Mouse (Mus musculus) heart, embryonic 14.5 days (tissue): Measurements from ENCODE around the gene Enthd1. TPM values are rescaled to one million over a fixed set of nuclear protein-coding genes. Genes with fewer than 3 reads are reported as not detected.

Experiments
- ATAC-seq: fragments of 200-750 bp; cut with Nextera tagmentation; 2 replicates; pipeline ENCODE4 v1.8.0; 2017; ENCODE audit warnings: low read depth, moderate TSS enrichment; ENCODE audit not compliant: insufficient number of reproducible peaks, insufficient read depth, low FRiP score
- H3K27ac ChIP-seq, 2 experiments: fragments of 200-500 bp in 1 of 2; fragments of 300-500 bp in 1 of 2; sonication (generic) in 1 of 2; replicated peaks in 1 of 2; 2 replicates each; pipeline ENCODE4 v1.5.1; 2012 to 2014; ENCODE audit warnings: low read depth in 2 of 2, low read length in 2 of 2, control low read depth in 1 of 2, mild to moderate bottlenecking in 1 of 2, mixed read lengths in 1 of 2; ENCODE audit not compliant: control insufficient read depth in 1 of 2, insufficient read depth in 1 of 2
- H3K27me3 ChIP-seq: fragments of 300-500 bp; sonication (generic); 2 replicates; pipeline ENCODE4 v1.6.1; 2014; ENCODE audit warnings: mild to moderate bottlenecking, low read length, control low read depth; ENCODE audit not compliant: control insufficient read depth, insufficient read depth
- H3K36me3 ChIP-seq: fragments of 300-500 bp; sonication (generic); 2 replicates; pipeline ENCODE4 v1.6.1; 2014; ENCODE audit warnings: mild to moderate bottlenecking, control low read depth, low read length, mixed read lengths; ENCODE audit not compliant: control insufficient read depth, insufficient read depth
- H3K4me1 ChIP-seq, 2 experiments: fragments of 200-500 bp in 1 of 2; fragments of 300-500 bp in 1 of 2; sonication (generic) in 1 of 2; 2 replicates each; pipeline ENCODE4 v1.6.1; 2012 to 2014; ENCODE audit warnings: low read length in 2 of 2, control low read depth in 1 of 2, mixed read lengths in 1 of 2; ENCODE audit not compliant: control insufficient read depth in 2 of 2, insufficient read depth in 2 of 2
- H3K4me2 ChIP-seq: fragments of 300-500 bp; sonication (generic); 2 replicates; pipeline ENCODE4 v1.6.1; 2014; ENCODE audit warnings: mild to moderate bottlenecking, low read length
- H3K4me3 ChIP-seq, 2 experiments: fragments of 200-500 bp in 1 of 2; fragments of 300-500 bp in 1 of 2; sonication (generic) in 1 of 2; 2 replicates each; pipeline ENCODE4 v1.5.1; 2012 to 2014; ENCODE audit warnings: low read length in 2 of 2, mild to moderate bottlenecking in 2 of 2, control low read depth in 1 of 2, low read depth in 1 of 2, moderate library complexity in 1 of 2; ENCODE audit not compliant: control insufficient read depth in 1 of 2, insufficient read depth in 1 of 2
- H3K9ac ChIP-seq: fragments of 300-500 bp; sonication (generic); 2 replicates; pipeline ENCODE4 v1.6.1; 2014; ENCODE audit warnings: mild to moderate bottlenecking, low read length
- H3K9me3 ChIP-seq: fragments of 300-500 bp; sonication (generic); 2 replicates; pipeline ENCODE4 v1.6.1; 2016; ENCODE audit warnings: low read length, control low read depth; ENCODE audit not compliant: control insufficient read depth
- WGBS: fragments of 180-500 bp; shearing (Covaris S2); extraction: QIAGEN DNeasy Blood & Tissue Kit; methylation state at CpG from one replicate; pipeline ENCODE4 v1.1.7; 2014; 5-methylcytosine and 5-hydroxymethylcytosine counted together
- polyA plus RNA-seq: library from polyadenylated mRNA; unstranded; fragments of >200 nt; fragmentation: Nextera tagmentation; extraction: Ambion mirVana; gene quantifications from 2 replicates; pipeline ENCODE4 v1.2.1, GENCODE M21; 2014

Gene Enthd1
- polyA plus RNA-seq: not detected in 2 replicates

DNA sequence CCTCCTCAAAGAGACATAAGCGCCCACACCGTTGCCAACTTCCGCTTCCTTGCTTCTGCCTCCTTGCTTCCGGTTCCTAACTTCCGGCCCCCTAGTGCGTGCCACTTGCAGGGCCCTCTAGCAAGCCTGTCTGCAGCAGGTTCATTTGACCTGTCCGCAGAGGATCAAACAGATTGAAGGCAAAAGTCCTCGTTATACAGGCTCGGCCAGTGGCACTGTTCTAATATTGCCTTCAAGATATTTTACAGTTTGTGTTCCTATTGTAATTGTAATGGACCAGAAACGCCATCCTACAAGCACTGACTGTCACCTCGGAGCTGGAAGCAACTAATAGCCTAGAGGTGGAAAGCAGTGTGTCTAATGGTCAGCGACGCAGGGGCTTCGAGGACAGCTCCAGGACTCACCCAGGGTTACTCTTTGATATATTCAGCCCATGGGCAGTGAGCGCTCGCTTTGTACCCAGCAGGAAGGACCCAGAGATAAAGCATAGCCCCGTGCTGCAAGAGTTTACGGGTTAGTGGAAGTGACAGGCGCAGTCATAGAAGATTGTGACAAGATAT lies at the start of gene Enthd1:
TSS of gene Enthd1 (minus strand) at position 51 of the 560 bp plus-strand sequence.
- Histone ChIP-seq H3K36me3 (no peaks in the 10 kb centered on the region), H3K9ac (no peak within 1 kb of the TSS), H3K27me3 (peaks cover 22% of the 10 kb centered on the region), H3K4me1 (peaks cover 1 to 8% of the 10 kb centered on the region in 2 experiments), H3K9me3 (no peaks in the 10 kb centered on the region), H3K4me3 (no peak within 1 kb of the TSS), H3K4me2 (no peak within 1 kb of the TSS), H3K27ac (no peak within 1 kb of the TSS)
- no peak for ATAC-seq
- WGBS: 73% methylated on average over 19 of the region's 19 CpGs

DNA sequence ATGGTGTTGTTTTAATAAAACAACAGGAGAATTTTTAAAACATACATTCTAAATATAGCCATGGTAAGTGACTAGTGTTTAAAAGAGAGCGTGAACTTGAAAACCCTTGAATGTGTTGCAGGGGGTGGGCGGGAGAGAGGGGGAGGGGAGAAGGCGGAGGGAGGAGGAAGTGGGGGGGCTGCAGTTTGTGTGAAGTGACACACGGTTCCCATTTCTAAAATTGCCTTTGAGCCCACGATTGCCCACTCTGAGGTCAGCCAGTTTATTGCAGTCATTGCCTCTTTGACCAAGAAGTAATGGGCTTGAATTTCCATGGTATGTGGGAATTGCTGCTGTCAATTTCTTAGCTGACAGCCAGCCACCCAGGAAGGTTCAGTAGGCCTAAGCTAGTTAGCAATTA lies 48.9 kb upstream of the Enthd1 start:
- H3K4me3 ChIP-seq: no peak overlapping the region
- H3K4me2 ChIP-seq: no peak overlapping the region
- no peaks in the 10 kb centered on the region for H3K9me3 ChIP-seq
- ATAC-seq: no peak
- H3K4me1 ChIP-seq: peaks cover 5% of the 10 kb centered on the region in 2 experiments; a peak in 2 of 4 replicates
- 52% methylated on average over 5 of the region's 5 CpGs for WGBS
- no peak overlapping the region for H3K27ac ChIP-seq
- H3K36me3 ChIP-seq: no peaks in the 10 kb centered on the region
- H3K27me3 ChIP-seq: peaks cover 12% of the 10 kb centered on the region
- H3K9ac ChIP-seq: no peak overlapping the region

DNA sequence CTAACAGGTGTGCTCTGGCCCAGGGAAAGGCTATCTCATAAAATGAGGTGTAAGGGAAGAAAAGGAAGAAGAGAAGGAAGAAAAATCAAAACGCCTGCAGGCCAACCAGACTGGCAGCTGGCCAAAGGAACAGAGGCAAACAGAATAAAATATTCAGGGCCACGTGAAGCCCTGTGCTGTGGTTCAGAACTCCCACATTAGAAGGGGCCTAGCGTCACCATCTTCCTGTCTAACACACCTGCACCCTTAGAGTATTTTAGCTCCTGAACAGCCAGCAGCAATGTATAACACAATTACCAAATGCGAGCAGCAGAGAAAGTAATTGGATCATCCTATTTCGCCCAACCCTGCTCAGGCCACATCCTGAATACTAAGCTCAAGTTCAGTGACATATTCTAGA lies 46.5 kb upstream of the Enthd1 start:
- ATAC-seq: no peak
- Histone ChIP-seq H3K4me1 (peaks cover 5% of the 10 kb centered on the region in 2 experiments; a peak in 2 of 4 replicates), H3K4me2 (no peak overlapping the region), H3K9ac (no peak overlapping the region), H3K27ac (no peak overlapping the region), H3K4me3 (no peak overlapping the region), H3K27me3 (peaks cover 9% of the 10 kb centered on the region; the same call in 1 of the 2 replicates), H3K9me3 (no peaks in the 10 kb centered on the region), H3K36me3 (no peaks in the 10 kb centered on the region)
- 79% methylated on average over 5 of the region's 5 CpGs for WGBS

DNA sequence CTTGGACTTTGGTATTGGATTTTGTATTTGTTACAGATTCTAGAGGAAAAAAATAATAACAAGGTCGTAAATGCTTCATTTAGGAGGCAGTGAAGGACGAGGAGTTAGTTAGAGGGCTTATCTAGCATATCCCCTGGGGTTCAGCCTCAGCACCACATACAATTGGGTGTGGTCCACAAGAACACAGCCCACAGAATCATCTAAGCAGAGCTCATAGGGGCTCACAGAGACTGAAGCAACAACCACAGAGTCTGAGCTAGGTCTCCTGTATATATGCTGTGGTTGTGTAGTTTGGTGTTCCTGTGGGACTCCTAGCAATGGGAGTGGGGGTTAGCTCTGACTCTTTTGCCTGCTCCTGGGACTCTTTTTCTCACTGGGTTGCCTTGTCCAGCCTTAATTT lies 45.4 kb upstream of the Enthd1 start:
- H3K27me3 ChIP-seq: peaks cover 5% of the 10 kb centered on the region; the same call in 1 of the 2 replicates
- no peak for ATAC-seq
- H3K4me2 ChIP-seq: no peak overlapping the region
- H3K27ac ChIP-seq: no peak overlapping the region
- no peaks in the 10 kb centered on the region for H3K9me3 ChIP-seq
- 64% methylated on average over 2 of the region's 2 CpGs for WGBS
- no peak overlapping the region for H3K9ac ChIP-seq
- no peak overlapping the region for H3K4me3 ChIP-seq
- no peaks in the 10 kb centered on the region for H3K36me3 ChIP-seq
- H3K4me1 ChIP-seq: peaks cover 0 to 3% of the 10 kb centered on the region in 2 experiments; a peak in 1 of 4 replicates

DNA sequence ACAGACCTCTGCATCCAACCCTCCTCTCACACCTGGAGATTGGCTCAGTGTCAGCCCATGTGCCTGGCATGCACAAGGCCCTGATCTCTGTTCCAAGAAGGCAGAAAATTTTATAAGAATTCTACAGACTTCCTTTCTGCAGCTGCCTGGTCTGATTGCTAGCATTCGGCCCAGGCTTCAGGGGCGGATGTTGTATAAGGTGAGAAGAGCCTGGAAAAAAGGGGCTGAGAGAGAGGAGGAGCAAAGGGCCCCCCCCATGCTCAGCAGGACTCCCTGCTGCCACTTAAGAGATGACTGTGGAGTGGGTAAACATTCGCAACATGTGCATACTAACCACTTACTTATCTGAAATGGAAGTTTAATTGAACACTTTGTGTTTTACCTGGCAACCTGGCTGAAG lies 43.0 kb upstream of the Enthd1 start:
- H3K27ac ChIP-seq: no peak overlapping the region
- H3K4me2 ChIP-seq: no peak overlapping the region
- H3K36me3 ChIP-seq: no peaks in the 10 kb centered on the region
- no peak overlapping the region for H3K9ac ChIP-seq
- no peak for ATAC-seq
- H3K4me1 ChIP-seq: no peaks in the 10 kb centered on the region
- no peaks in the 10 kb centered on the region for H3K27me3 ChIP-seq
- no peaks in the 10 kb centered on the region for H3K9me3 ChIP-seq
- 64% methylated on average over 3 of the region's 3 CpGs for WGBS
- no peak overlapping the region for H3K4me3 ChIP-seq

DNA sequence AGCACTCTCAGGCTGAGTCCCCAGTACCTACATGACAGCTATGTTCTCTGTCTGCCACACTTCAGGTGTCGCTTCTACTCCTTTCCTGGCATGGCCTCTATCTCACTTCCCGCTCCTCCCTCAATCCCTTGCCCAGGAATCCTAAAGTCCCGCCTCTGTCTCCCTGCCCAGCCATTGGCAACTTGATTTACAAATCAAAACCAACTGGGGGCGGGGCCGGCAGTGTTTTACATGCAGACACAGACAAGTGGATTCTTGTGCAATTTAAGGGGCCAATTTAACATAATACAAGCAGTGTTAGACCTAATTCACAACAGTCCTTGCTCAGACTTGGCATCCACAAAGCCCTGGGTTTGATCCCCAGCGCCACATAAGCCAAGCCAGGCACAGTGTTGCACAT lies 39.1 kb upstream of the Enthd1 start:
- no peaks in the 10 kb centered on the region for H3K27me3 ChIP-seq
- no peak overlapping the region for H3K9ac ChIP-seq
- WGBS: 79% methylated on average over 6 of the region's 6 CpGs
- no peaks in the 10 kb centered on the region for H3K36me3 ChIP-seq
- peaks cover 4 to 8% of the 10 kb centered on the region in 2 experiments; a peak in 3 of 4 replicates for H3K4me1 ChIP-seq
- no peak overlapping the region for H3K4me3 ChIP-seq
- no peak overlapping the region for H3K27ac ChIP-seq
- ATAC-seq: no peak
- H3K4me2 ChIP-seq: no peak overlapping the region
- H3K9me3 ChIP-seq: no peaks in the 10 kb centered on the region

DNA sequence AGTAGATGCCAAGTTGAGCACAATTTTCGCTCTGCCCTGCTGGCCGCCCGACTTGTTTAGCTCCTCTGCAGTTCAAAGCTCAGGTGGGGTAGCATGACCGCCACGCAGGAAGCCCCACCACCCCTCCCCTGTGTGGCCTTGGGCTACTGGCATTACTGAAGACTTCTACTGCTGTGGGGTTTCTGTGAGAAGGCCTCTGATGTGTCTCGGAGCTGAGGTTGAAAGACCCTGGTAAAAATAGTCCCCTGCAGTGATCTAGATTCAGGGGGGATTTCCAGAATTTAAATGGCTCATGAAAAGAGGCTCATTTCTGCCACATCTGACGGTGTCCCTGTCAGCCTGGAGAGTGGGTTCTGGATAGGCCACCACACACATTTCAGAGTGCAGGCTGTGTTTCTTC lies 37.5 kb upstream of the Enthd1 start:
- ATAC-seq: no peak
- Histone ChIP-seq H3K4me2 (no peak overlapping the region), H3K27ac (no peak overlapping the region), H3K9me3 (no peaks in the 10 kb centered on the region), H3K4me3 (no peak overlapping the region), H3K27me3 (no peaks in the 10 kb centered on the region), H3K9ac (no peak overlapping the region), H3K36me3 (no peaks in the 10 kb centered on the region), H3K4me1 (peaks cover 7 to 11% of the 10 kb centered on the region in 2 experiments; a peak in 3 of 4 replicates)
- 78% methylated on average over 7 of the region's 7 CpGs for WGBS

DNA sequence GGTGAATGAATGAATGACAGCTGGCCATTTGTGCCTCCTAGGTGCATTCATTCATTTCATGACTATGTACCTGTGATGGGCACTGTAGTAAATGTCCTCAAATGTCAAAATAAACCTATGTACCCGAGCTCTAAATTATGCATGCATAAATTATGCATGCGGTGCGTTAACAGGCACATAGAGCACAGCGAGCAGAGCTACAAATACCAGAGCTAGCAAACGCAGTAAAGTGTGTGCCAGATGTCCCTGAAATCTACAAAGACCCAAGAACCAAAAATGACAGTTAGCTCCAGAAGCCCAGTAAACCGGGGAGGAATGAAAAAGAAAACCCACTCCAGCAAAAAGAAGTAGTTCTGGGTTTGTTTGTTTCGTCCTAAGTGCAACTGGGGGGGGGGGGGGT lies 36.5 kb upstream of the Enthd1 start:
- Histone ChIP-seq H3K4me1 (peaks cover 7 to 11% of the 10 kb centered on the region in 2 experiments; a peak in 3 of 4 replicates), H3K36me3 (no peaks in the 10 kb centered on the region), H3K27ac (no peak overlapping the region), H3K4me3 (no peak overlapping the region), H3K9me3 (no peaks in the 10 kb centered on the region), H3K27me3 (no peaks in the 10 kb centered on the region), H3K9ac (no peak overlapping the region), H3K4me2 (no peak overlapping the region)
- ATAC-seq: no peak
- 69% methylated on average over 7 of the region's 7 CpGs for WGBS
